Comparison of ENCODE assay signal across 23 mouse cellular contexts in the genomic region with DNA sequence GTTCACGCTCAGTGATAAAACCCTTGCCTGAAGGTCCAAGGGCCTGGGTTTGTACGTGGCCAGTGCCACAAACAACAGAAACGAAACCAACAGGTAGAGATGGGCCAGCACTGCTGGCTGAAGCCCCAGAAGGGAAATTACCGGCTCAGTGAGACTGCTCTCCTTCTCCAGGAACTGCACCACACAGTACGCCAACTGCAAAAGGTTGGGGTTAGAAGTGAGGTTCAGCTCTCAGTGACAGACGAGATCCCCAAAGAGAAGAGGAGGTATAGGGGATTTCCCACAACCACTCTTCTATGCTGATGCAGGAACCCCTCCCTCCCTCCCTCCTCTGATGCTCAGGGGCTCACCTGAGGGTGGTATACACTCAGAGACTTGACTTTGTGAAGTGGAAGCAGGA. TPM values are rescaled to one million over a fixed set of nuclear protein-coding genes. Genes with fewer than 3 reads are reported as not detected.
DNase-seq lines count a peak whose midpoint lies in the region; ATAC-seq and TF ChIP-seq lines count a peak whose summit lies in the region.
"Had no signal": no experiment of that assay in that cellular context is flagged by ENCODE, and none has a peak within 500 bp of the region (broad histone marks: within the 10 kb centered on the region; RNA-seq: fewer than 3 reads in every experiment).

No protein-coding gene starts in this region.

- peak; percentile 89 for ATAC-seq in CD4-positive, CD25-positive, alpha-beta regulatory T cell, adult 4 months
- peak; percentile 79 for ATAC-seq in inflammation-experienced regulatory T-cells, adult 6 months
- ATAC-seq: forebrain, embryonic 15.5 days; intestine, embryonic 16.5 days had no signal

- DNase-seq in spleen, adult 2 months (ENCODE audit: low read depth in 1 of 2, low spot score in 2 of 2) = no peak
- no peak for DNase-seq in spleen, adult 18-20 months
- no peak for DNase-seq in embryo, embryonic 9.5 days (ENCODE audit: extremely low spot score)
- no peak for DNase-seq in ovary, postnatal 10 days (ENCODE audit: low spot score)
- DNase-seq: adrenal gland, postnatal 10 days; adrenal gland, postnatal 36 days; cerebellum, adult 18-20 months; cerebellum, adult 9-10 months; cerebellum, postnatal 14 days; gastrocnemius, postnatal 25 days; heart, adult 18-20 months; heart, postnatal 10 days had no signal

- no peaks in the 10 kb centered on the region for H3K27me3 ChIP-seq in spleen, adult 2 months (ENCODE audit: control insufficient read depth, insufficient read depth, low read length)
- H3K27me3 ChIP-seq: embryonic facial prominence, embryonic 12.5 days; embryonic facial prominence, embryonic 15.5 days; forebrain, embryonic 12.5 days; forebrain, embryonic 15.5 days; heart, embryonic 12.5 days; heart, embryonic 15.5 days; hindbrain, embryonic 12.5 days; hindbrain, embryonic 15.5 days had no signal

- peaks cover 6% of the 10 kb centered on the region; the same call in 1 of the 2 replicates for H3K4me1 ChIP-seq in spleen, adult 2 months (ENCODE audit: control insufficient read depth, insufficient read depth, insufficient read length)

- H3K27ac ChIP-seq in spleen, adult 2 months (ENCODE audit: insufficient read depth, low read length) = 0 out of 2 replicates have a peak overlapping the region, but pooled peaks have one; percentile 17
- H3K27ac ChIP-seq: embryonic facial prominence, embryonic 12.5 days; embryonic facial prominence, embryonic 15.5 days; forebrain, embryonic 12.5 days; forebrain, embryonic 15.5 days; heart, embryonic 15.5 days; hindbrain, embryonic 12.5 days; hindbrain, embryonic 15.5 days had no signal

- peaks cover 19% of the 10 kb centered on the region for H3K36me3 ChIP-seq in spleen, adult 2 months (ENCODE audit: control insufficient read depth, insufficient read depth, low read length)

- TF ChIP-seq POLR2A in spleen, adult 2 months (IDR thresholded peaks at IDR 0.05; ENCODE audit: low read depth, low read length) = no peak

- TF ChIP-seq CTCF in spleen, adult 2 months (IDR thresholded peaks at IDR 0.05; ENCODE audit: extremely low read depth, insufficient read depth, insufficient read length, insufficient replicate concordance) = no peak

- WGBS in spleen, adult 2 months = 74% methylated on average over 6 of the region's 6 CpGs

- no peak overlapping the region for H3K4me3 ChIP-seq in spleen, adult 2 months (ENCODE audit: extremely low read depth, insufficient read depth, insufficient read length)
- H3K4me3 ChIP-seq: embryonic facial prominence, embryonic 12.5 days; embryonic facial prominence, embryonic 15.5 days; forebrain, embryonic 12.5 days; forebrain, embryonic 15.5 days; heart, embryonic 12.5 days; heart, embryonic 15.5 days; hindbrain, embryonic 12.5 days; hindbrain, embryonic 15.5 days had no signal

RNA-seq across cellular contexts. Expression of gene Klhdc3, which starts 5.2 kb away (rescaled TPM):
- 57.5 and 69.2 TPM in 2 replicates for polyA plus RNA-seq in spleen, adult 2 months (2012; rRNA removed)
- polyA plus RNA-seq in CD4-positive, CD25-positive, alpha-beta regulatory T cell, adult 4 months (2017; shearing (Covaris generic)) = 10 to 100 TPM; 22.1 to 25.8 TPM
- polyA plus RNA-seq in inflammation-experienced regulatory T-cells, adult 6 months (2017; shearing (Covaris generic)) = 10 to 100 TPM; 20.7 to 22.4 (median 21.7) TPM

RNA-seq across cellular contexts. Expression of gene Mea1, which starts 7.3 kb away (rescaled TPM):
- polyA plus RNA-seq in spleen, adult 2 months (2012; rRNA removed) = 30.2 and 34.6 TPM in 2 replicates
- polyA plus RNA-seq in CD4-positive, CD25-positive, alpha-beta regulatory T cell, adult 4 months (2017; shearing (Covaris generic)) = 100 to 1,000 TPM; 185 to 202 TPM
- 100 to 1,000 TPM; 162 to 181 (median 163) TPM for polyA plus RNA-seq in inflammation-experienced regulatory T-cells, adult 6 months (2017; shearing (Covaris generic))

RNA-seq across cellular contexts. Expression of gene Rrp36, which starts 11.8 kb away (rescaled TPM):
- 25.8 and 32.8 TPM in 2 replicates for polyA plus RNA-seq in spleen, adult 2 months (2012; rRNA removed)
- 10 to 100 TPM; 47.2 to 62.6 TPM for polyA plus RNA-seq in CD4-positive, CD25-positive, alpha-beta regulatory T cell, adult 4 months (2017; shearing (Covaris generic))
- polyA plus RNA-seq in inflammation-experienced regulatory T-cells, adult 6 months (2017; shearing (Covaris generic)) = 10 to 100 TPM; 47.3 to 50.7 (median 47.7) TPM

RNA-seq across cellular contexts. Expression of gene Ppp2r5d, which starts 19.0 kb away (rescaled TPM):
- 28.8 and 34.2 TPM in 2 replicates for polyA plus RNA-seq in spleen, adult 2 months (2012; rRNA removed)
- polyA plus RNA-seq in CD4-positive, CD25-positive, alpha-beta regulatory T cell, adult 4 months (2017; shearing (Covaris generic)) = 10 to 100 TPM; 19.7 to 31.4 TPM
- polyA plus RNA-seq in inflammation-experienced regulatory T-cells, adult 6 months (2017; shearing (Covaris generic)) = 10 to 100 TPM; 23.2 to 25.5 (median 23.5) TPM

RNA-seq across cellular contexts. Expression of gene Pex6, which starts 25.4 kb away (rescaled TPM):
- polyA plus RNA-seq in spleen, adult 2 months (2012; rRNA removed) = 44.9 and 64.0 TPM in 2 replicates
- polyA plus RNA-seq in CD4-positive, CD25-positive, alpha-beta regulatory T cell, adult 4 months (2017; shearing (Covaris generic)) = 1 to 10 TPM; 5.0 to 7.2 TPM
- polyA plus RNA-seq in inflammation-experienced regulatory T-cells, adult 6 months (2017; shearing (Covaris generic)) = 1 to 10 TPM; 3.1 to 4.8 (median 4.6) TPM
